Mouse (Mus musculus) embryonic facial prominence, embryonic 13.5 days (tissue): ENCODE measurements around the gene Exoc6b. TPM values are rescaled to one million over a fixed set of nuclear protein-coding genes. Genes with fewer than 3 reads are reported as not detected.

Experiments
- ATAC-seq: fragments of 200-750 bp; cut with Nextera tagmentation; 2 replicates; pipeline ENCODE4 v1.8.0; 2017; ENCODE audit warnings: low read depth; ENCODE audit not compliant: insufficient number of reproducible peaks, insufficient read depth, low FRiP score, low TSS enrichment
- H3K27ac ChIP-seq: fragments of 300-500 bp; sonication (generic); 2 replicates; pipeline ENCODE4 v1.5.1; 2015; ENCODE audit warnings: moderate library complexity, mild to moderate bottlenecking, inconsistent platforms
- H3K27me3 ChIP-seq: fragments of 300-500 bp; sonication (generic); 2 replicates; pipeline ENCODE4 v1.6.1; 2015; ENCODE audit warnings: mild to moderate bottlenecking, inconsistent platforms
- H3K36me3 ChIP-seq: fragments of 300-500 bp; sonication (generic); 2 replicates; pipeline ENCODE4 v1.6.1; 2015; ENCODE audit warnings: mild to moderate bottlenecking, inconsistent platforms
- H3K4me1 ChIP-seq: fragments of 300-500 bp; sonication (generic); 2 replicates; pipeline ENCODE4 v1.6.1; 2015; ENCODE audit warnings: inconsistent platforms
- H3K4me2 ChIP-seq: fragments of 300-500 bp; sonication (generic); 2 replicates; pipeline ENCODE4 v1.6.1; 2015; ENCODE audit warnings: moderate library complexity, mild to moderate bottlenecking, inconsistent platforms
- H3K4me3 ChIP-seq: fragments of 300-500 bp; sonication (generic); 2 replicates; pipeline ENCODE4 v1.5.1; 2015; ENCODE audit warnings: mild to moderate bottlenecking, inconsistent platforms
- H3K9ac ChIP-seq: fragments of 300-500 bp; sonication (generic); 2 replicates; pipeline ENCODE4 v1.6.1; 2015; ENCODE audit warnings: mild to moderate bottlenecking, inconsistent platforms
- H3K9me3 ChIP-seq: fragments of 300-500 bp; sonication (generic); 2 replicates; pipeline ENCODE4 v1.6.1; 2016; ENCODE audit warnings: inconsistent platforms
- WGBS: fragments of 180-500 bp; shearing (Covaris S2); methylation state at CpG from one replicate; pipeline ENCODE4 v1.1.7; 2015; ENCODE audit warnings: mixed read lengths; 5-methylcytosine and 5-hydroxymethylcytosine counted together
- polyA plus RNA-seq: library from polyadenylated mRNA; unstranded; fragments of >200 nt; fragmentation: Nextera tagmentation; extraction: Ambion mirVana; gene quantifications from 2 replicates; pipeline ENCODE4 v1.2.1, GENCODE M21; 2015

The Exoc6b gene
- polyA plus RNA-seq, 1 experiment from 2014 or later = 40.9 TPM

- no peaks in the 10 kb centered on the region for H3K27me3 ChIP-seq
- no peak for ATAC-seq
- H3K4me1 ChIP-seq = peaks cover 12% of the 10 kb centered on the region
- H3K4me3 ChIP-seq = no peak overlapping the region
- H3K36me3 ChIP-seq = no peaks in the 10 kb centered on the region
- H3K9me3 ChIP-seq = no peaks in the 10 kb centered on the region
- WGBS = 78% methylated on average over 3 of the region's 3 CpGs
- no peak overlapping the region for H3K4me2 ChIP-seq
- H3K9ac ChIP-seq = no peak overlapping the region
- no peak overlapping the region for H3K27ac ChIP-seq
Observed at GRCm38 (mm10) chr6:84864625-84865024, 204.7 kb downstream of the Exoc6b start.

GRCm38 (mm10) chr6:84863816-84864375 is 205.4 kb downstream of the Exoc6b start:
- Histone ChIP-seq H3K27ac (no peak overlapping the region), H3K9ac (no peak overlapping the region), H3K9me3 (no peaks in the 10 kb centered on the region), H3K4me2 (no peak overlapping the region), H3K4me3 (no peak overlapping the region), H3K27me3 (no peaks in the 10 kb centered on the region), H3K36me3 (no peaks in the 10 kb centered on the region), H3K4me1 (peaks cover 12% of the 10 kb centered on the region)
- ATAC-seq = no peak
- 89% methylated on average over 1 of the region's 1 CpGs for WGBS

- Histone ChIP-seq H3K4me2 (no peak overlapping the region), H3K27me3 (no peaks in the 10 kb centered on the region), H3K27ac (no peak overlapping the region), H3K36me3 (peaks cover 9% of the 10 kb centered on the region), H3K9ac (no peak overlapping the region), H3K4me3 (no peak overlapping the region), H3K9me3 (no peaks in the 10 kb centered on the region), H3K4me1 (no peaks in the 10 kb centered on the region)
- 65% methylated on average over 7 of the region's 7 CpGs for WGBS
- ATAC-seq = no peak
Observed at GRCm38 (mm10) chr6:84845665-84846064, 223.6 kb downstream of the Exoc6b start.

- H3K9me3 ChIP-seq = no peaks in the 10 kb centered on the region
- no peak overlapping the region for H3K4me2 ChIP-seq
- H3K4me3 ChIP-seq = no peak overlapping the region
- no peaks in the 10 kb centered on the region for H3K4me1 ChIP-seq
- H3K9ac ChIP-seq = no peak overlapping the region
- no peak overlapping the region for H3K27ac ChIP-seq
- no peak for ATAC-seq
- H3K36me3 ChIP-seq = peaks cover 3% of the 10 kb centered on the region; the same call in 1 of the 2 replicates
- H3K27me3 ChIP-seq = no peaks in the 10 kb centered on the region
Observed at GRCm38 (mm10) chr6:84841138-84841537, 228.2 kb downstream of the Exoc6b start.

- no peak overlapping the region for H3K9ac ChIP-seq
- no peak overlapping the region for H3K27ac ChIP-seq
- ATAC-seq = no peak
- no peak overlapping the region for H3K4me3 ChIP-seq
- H3K9me3 ChIP-seq = no peaks in the 10 kb centered on the region
- no peaks in the 10 kb centered on the region for H3K4me1 ChIP-seq
- no peak overlapping the region for H3K4me2 ChIP-seq
- WGBS = 89% methylated on average over 7 of the region's 7 CpGs
- H3K27me3 ChIP-seq = no peaks in the 10 kb centered on the region
- H3K36me3 ChIP-seq = peaks cover 8% of the 10 kb centered on the region; the same call in 1 of the 2 replicates
Observed at GRCm38 (mm10) chr6:84807546-84807945, 261.8 kb downstream of the Exoc6b start.

- no peak for ATAC-seq
- Histone ChIP-seq H3K4me3 (no peak overlapping the region), H3K4me1 (no peaks in the 10 kb centered on the region), H3K9ac (no peak overlapping the region), H3K36me3 (no peaks in the 10 kb centered on the region), H3K27me3 (no peaks in the 10 kb centered on the region), H3K27ac (no peak overlapping the region), H3K9me3 (no peaks in the 10 kb centered on the region), H3K4me2 (no peak overlapping the region)
- WGBS = 72% methylated on average over 2 of the region's 2 CpGs
Observed at GRCm38 (mm10) chr6:84806132-84806730, 263.1 kb downstream of the Exoc6b start.

GRCm38 (mm10) chr6:84798736-84799135 is 270.6 kb downstream of the Exoc6b start:
- Histone ChIP-seq H3K36me3 (no peaks in the 10 kb centered on the region), H3K9me3 (no peaks in the 10 kb centered on the region), H3K4me3 (no peak overlapping the region), H3K4me2 (no peak overlapping the region), H3K4me1 (peaks cover 7% of the 10 kb centered on the region; the same call in 1 of the 2 replicates), H3K9ac (no peak overlapping the region), H3K27me3 (no peaks in the 10 kb centered on the region), H3K27ac (no peak overlapping the region)
- ATAC-seq = no peak
- WGBS = 71% methylated on average over 3 of the region's 3 CpGs

GRCm38 (mm10) chr6:84783994-84784393 is 285.3 kb downstream of the Exoc6b start:
- no peak overlapping the region for H3K4me2 ChIP-seq
- 65% methylated on average over 2 of the region's 2 CpGs for WGBS
- H3K9me3 ChIP-seq = no peaks in the 10 kb centered on the region
- H3K36me3 ChIP-seq = no peaks in the 10 kb centered on the region
- H3K27ac ChIP-seq = no peak overlapping the region
- H3K4me3 ChIP-seq = no peak overlapping the region
- H3K4me1 ChIP-seq = no peaks in the 10 kb centered on the region
- ATAC-seq = no peak
- H3K27me3 ChIP-seq = no peaks in the 10 kb centered on the region
- H3K9ac ChIP-seq = no peak overlapping the region

- Histone ChIP-seq H3K36me3 (no peaks in the 10 kb centered on the region), H3K4me2 (no peak overlapping the region), H3K9ac (no peak overlapping the region), H3K27ac (no peak overlapping the region), H3K4me3 (no peak overlapping the region), H3K27me3 (no peaks in the 10 kb centered on the region), H3K4me1 (peaks cover 13% of the 10 kb centered on the region), H3K9me3 (no peaks in the 10 kb centered on the region)
- no peak for ATAC-seq
- 34% methylated on average over 5 of the region's 5 CpGs for WGBS
Observed at GRCm38 (mm10) chr6:84779987-84780386, 289.3 kb downstream of the Exoc6b start.

GRCm38 (mm10) chr6:84778970-84779369 is 290.3 kb downstream of the Exoc6b start:
- H3K4me3 ChIP-seq = no peak overlapping the region
- no peak overlapping the region for H3K4me2 ChIP-seq
- ATAC-seq = no peak
- WGBS = 60% methylated on average over 5 of the region's 5 CpGs
- peaks cover 20% of the 10 kb centered on the region for H3K4me1 ChIP-seq
- no peak overlapping the region for H3K27ac ChIP-seq
- H3K27me3 ChIP-seq = no peaks in the 10 kb centered on the region
- no peaks in the 10 kb centered on the region for H3K9me3 ChIP-seq
- no peaks in the 10 kb centered on the region for H3K36me3 ChIP-seq
- no peak overlapping the region for H3K9ac ChIP-seq

- Histone ChIP-seq H3K36me3 (no peaks in the 10 kb centered on the region), H3K27ac (no peak overlapping the region), H3K4me2 (no peak overlapping the region), H3K27me3 (no peaks in the 10 kb centered on the region), H3K9ac (no peak overlapping the region), H3K4me1 (peaks cover 28% of the 10 kb centered on the region), H3K9me3 (no peaks in the 10 kb centered on the region), H3K4me3 (no peak overlapping the region)
- no peak for ATAC-seq
- WGBS = 28% methylated on average over 1 of the region's 1 CpGs
Observed at GRCm38 (mm10) chr6:84775908-84776307, 293.4 kb downstream of the Exoc6b start.

GRCm38 (mm10) chr6:84755266-84755665 is 314.0 kb downstream of the Exoc6b start:
- no peak for ATAC-seq
- WGBS = 67% methylated on average over 3 of the region's 3 CpGs
- Histone ChIP-seq H3K9ac (no peak overlapping the region), H3K36me3 (no peaks in the 10 kb centered on the region), H3K27me3 (no peaks in the 10 kb centered on the region), H3K4me2 (no peak overlapping the region), H3K4me3 (no peak overlapping the region), H3K27ac (no peak overlapping the region), H3K9me3 (no peaks in the 10 kb centered on the region), H3K4me1 (no peaks in the 10 kb centered on the region)
